Mouse (Mus musculus) limb, embryonic 13.5 days (tissue): Measurements from ENCODE around the gene Erbin. TPM values are rescaled to one million over a fixed set of nuclear protein-coding genes. Genes with fewer than 3 reads are reported as not detected.

Experiments used
- ATAC-seq: fragments of 200-750 bp; cut with Nextera tagmentation; 2 replicates; pipeline ENCODE4 v1.8.0; 2017; ENCODE audit warnings: low read depth, moderate number of reproducible peaks, moderate TSS enrichment; ENCODE audit not compliant: low FRiP score
- H3K27ac ChIP-seq: fragments of 300-500 bp; sonication (generic); 2 replicates; pipeline ENCODE4 v1.5.1; 2015; ENCODE audit warnings: inconsistent platforms, mild to moderate bottlenecking, moderate library complexity
- H3K27me3 ChIP-seq: fragments of 300-500 bp; sonication (generic); 2 replicates; pipeline ENCODE4 v1.6.1; 2015; ENCODE audit warnings: mild to moderate bottlenecking, inconsistent platforms
- H3K36me3 ChIP-seq: fragments of 300-500 bp; sonication (generic); 2 replicates; pipeline ENCODE4 v1.6.1; 2015; ENCODE audit warnings: inconsistent platforms, mild to moderate bottlenecking, moderate library complexity
- H3K4me1 ChIP-seq: fragments of 300-500 bp; sonication (generic); 2 replicates; pipeline ENCODE4 v1.6.1; 2015; ENCODE audit warnings: inconsistent platforms
- H3K4me2 ChIP-seq: fragments of 300-500 bp; sonication (generic); replicated peaks from 2 replicates; pipeline ENCODE4 v1.6.1; 2015; ENCODE audit warnings: inconsistent platforms, mild to moderate bottlenecking, moderate library complexity
- H3K4me3 ChIP-seq: fragments of 300-500 bp; sonication (generic); 2 replicates; pipeline ENCODE4 v1.5.1; 2015; ENCODE audit warnings: moderate library complexity, mild to moderate bottlenecking, inconsistent platforms
- H3K9ac ChIP-seq: fragments of 300-500 bp; sonication (generic); 2 replicates; pipeline ENCODE4 v1.6.1; 2015; ENCODE audit warnings: mild to moderate bottlenecking, inconsistent platforms
- H3K9me3 ChIP-seq: fragments of 300-500 bp; sonication (generic); 2 replicates; pipeline ENCODE4 v1.6.1; 2016; ENCODE audit warnings: inconsistent platforms
- WGBS: fragments of 180-500 bp; shearing (Covaris S2); methylation state at CpG from one replicate; pipeline ENCODE4 v1.1.7; 2015; 5-methylcytosine and 5-hydroxymethylcytosine counted together
- polyA plus RNA-seq: library from polyadenylated mRNA; unstranded; fragments of >200 nt; fragmentation: Nextera tagmentation; extraction: Ambion mirVana; gene quantifications from 2 replicates; pipeline ENCODE4 v1.2.1, GENCODE M21; 2015

Erbin gene
- 21.8 TPM in 2 replicates for polyA plus RNA-seq

DNA sequence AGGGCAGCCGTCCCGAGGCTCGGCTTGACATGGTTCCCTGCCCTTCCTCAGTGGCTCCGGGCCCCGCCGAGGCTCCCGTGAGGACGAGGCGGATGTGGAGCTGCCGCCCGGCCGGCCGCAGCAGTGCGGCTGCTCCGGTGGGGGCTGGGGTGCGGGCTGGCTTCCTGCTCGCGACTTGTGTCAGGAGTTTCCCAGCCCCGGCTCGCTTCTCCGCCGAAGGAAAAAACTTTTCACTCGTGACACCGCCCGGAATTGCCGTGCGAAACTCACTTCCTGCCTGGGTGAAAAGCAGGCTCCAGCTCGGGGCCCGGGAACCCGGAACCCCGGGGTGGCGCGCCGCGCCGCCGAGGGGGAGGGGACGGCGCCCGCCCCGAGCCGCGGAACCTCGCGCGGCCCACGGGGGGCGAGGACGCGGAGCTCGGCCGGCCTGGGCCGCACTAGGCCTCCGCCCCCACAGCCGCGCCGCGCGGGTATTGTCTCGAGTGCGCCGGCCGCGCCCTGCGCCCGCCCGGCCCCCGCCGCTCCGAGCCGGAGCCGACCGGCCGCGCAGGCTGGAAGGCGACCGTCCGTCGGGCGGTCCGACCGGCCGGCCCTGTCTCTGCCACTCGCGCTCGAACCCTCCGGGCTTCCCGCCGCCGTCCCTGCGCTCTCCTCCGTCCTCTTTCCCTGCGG, at the start of gene Erbin:
Gene Erbin, minus strand, starts transcription at position 254 of the 672 bp plus-strand sequence.
- under 1% methylated on average over 45 of the region's 93 CpGs for WGBS
- H3K27ac ChIP-seq: peak within 1 kb of the TSS; percentile 100
- peak within 1 kb of the TSS; percentile 100 for H3K9ac ChIP-seq
- peak; percentile 57 for ATAC-seq
- H3K36me3 ChIP-seq: no peaks in the 10 kb centered on the region
- H3K4me2 ChIP-seq: peak within 1 kb of the TSS; percentile 78
- no peaks in the 10 kb centered on the region for H3K9me3 ChIP-seq
- H3K27me3 ChIP-seq: no peaks in the 10 kb centered on the region
- H3K4me1 ChIP-seq: peaks cover 44% of the 10 kb centered on the region
- H3K4me3 ChIP-seq: peak within 1 kb of the TSS; percentile 91

DNA sequence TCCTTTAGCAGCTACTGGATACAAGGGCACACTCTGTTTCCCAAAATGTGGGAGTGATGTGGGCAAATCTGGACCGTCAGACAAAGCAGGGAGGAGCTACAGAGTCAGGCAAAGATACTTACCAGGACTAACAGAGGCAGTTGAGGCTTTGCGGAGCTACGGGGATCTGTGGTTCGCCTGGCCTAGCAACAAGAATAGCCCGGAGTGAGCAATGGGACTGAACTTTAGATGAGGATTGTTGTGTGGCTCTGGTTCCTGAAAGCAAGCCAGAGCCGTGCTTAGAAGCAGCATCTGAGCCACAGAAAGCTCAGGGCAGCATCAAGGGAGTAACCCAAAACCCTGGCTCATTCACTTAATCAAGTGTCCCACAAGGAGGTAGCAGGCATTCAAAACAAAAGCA, 49.6 kb upstream of the Erbin start:
- WGBS: 60% methylated on average over 6 of the region's 6 CpGs
- H3K4me2 ChIP-seq: no peak overlapping the region
- no peak overlapping the region for H3K4me3 ChIP-seq
- ATAC-seq: peak; percentile 59
- H3K9me3 ChIP-seq: no peaks in the 10 kb centered on the region
- no peaks in the 10 kb centered on the region for H3K27me3 ChIP-seq
- peaks cover 9% of the 10 kb centered on the region; the same call in 1 of the 2 replicates for H3K4me1 ChIP-seq
- H3K36me3 ChIP-seq: no peaks in the 10 kb centered on the region
- H3K27ac ChIP-seq: peak overlapping the region; percentile 11; the same call in 1 of the 2 replicates
- H3K9ac ChIP-seq: no peak overlapping the region

DNA sequence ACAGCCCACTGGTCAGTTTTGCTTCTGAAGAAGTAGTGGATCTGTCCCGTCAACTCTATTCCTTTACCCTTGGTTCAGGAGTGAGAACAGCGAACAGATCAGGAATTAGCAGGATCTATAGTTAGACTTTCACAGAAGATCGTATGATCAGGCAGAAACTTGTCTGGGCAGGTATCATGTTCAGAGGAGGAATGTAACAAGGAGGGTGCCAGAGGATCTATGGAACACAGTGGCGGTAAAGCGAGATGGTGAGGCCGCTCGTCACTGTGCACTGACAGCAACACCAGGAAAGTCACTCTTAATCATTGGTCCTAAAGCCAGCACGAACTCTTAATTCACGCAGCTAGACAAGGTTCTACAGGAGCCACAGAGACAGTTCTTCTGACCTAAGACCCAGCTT, 47.7 kb upstream of the Erbin start:
- Histone ChIP-seq H3K36me3 (no peaks in the 10 kb centered on the region), H3K27me3 (no peaks in the 10 kb centered on the region), H3K4me3 (no peak overlapping the region), H3K9ac (no peak overlapping the region), H3K27ac (no peak overlapping the region), H3K9me3 (no peaks in the 10 kb centered on the region), H3K4me2 (no peak overlapping the region), H3K4me1 (peaks cover 13% of the 10 kb centered on the region; the same call in 1 of the 2 replicates)
- ATAC-seq: no peak
- 82% methylated on average over 9 of the region's 9 CpGs for WGBS

DNA sequence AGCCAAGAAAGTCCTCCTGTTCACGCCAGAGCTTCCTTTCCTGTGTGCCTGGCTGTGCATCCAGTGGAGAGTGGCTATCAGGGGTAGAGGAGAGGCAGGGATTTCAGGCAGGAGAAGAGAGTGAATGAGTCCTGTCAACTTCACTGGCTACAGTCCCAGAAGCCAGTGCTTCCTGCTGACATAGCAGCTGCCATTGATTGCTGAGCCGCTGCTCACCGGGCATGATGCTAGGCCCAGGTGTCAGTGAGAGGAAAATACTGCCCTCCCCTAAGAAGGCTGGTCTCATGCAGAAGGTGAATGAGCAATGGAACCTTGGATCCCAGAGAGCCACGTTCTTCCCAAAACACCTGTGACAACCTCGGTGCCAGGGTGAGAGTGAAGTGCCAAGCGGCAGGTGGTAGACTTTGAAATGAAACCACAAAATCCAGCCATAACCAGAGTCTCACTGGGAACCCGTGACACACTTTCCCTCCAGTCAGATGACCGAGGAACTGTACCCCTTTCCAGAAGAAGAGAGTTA, 46.4 kb upstream of the Erbin start:
- Histone ChIP-seq H3K4me1 (peaks cover 13% of the 10 kb centered on the region; the same call in 1 of the 2 replicates), H3K9me3 (no peaks in the 10 kb centered on the region), H3K27me3 (no peaks in the 10 kb centered on the region), H3K4me3 (no peak overlapping the region), H3K9ac (no peak overlapping the region), H3K4me2 (no peak overlapping the region), H3K27ac (no peak overlapping the region), H3K36me3 (no peaks in the 10 kb centered on the region)
- WGBS: 76% methylated on average over 8 of the region's 8 CpGs
- no peak for ATAC-seq

DNA sequence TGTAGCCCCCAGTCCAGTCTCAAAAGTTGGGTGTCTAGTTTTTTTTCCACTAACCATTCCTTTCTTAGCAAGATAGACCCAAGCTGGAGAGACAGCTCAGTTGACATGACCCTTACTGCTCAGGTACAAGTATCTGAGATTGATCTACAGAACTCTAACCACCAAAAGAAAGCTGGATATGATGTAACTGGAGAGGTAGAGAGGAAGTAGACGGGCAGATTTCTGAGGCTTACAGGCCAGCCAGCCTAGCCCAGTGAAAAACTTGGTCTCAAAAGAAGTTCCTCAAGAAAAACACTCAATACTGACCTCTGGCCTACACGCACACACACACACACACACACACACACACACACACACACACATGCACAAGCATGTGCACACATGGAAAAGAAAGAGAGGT, 44.9 kb upstream of the Erbin start:
- Histone ChIP-seq H3K27ac (no peak overlapping the region), H3K27me3 (no peaks in the 10 kb centered on the region), H3K36me3 (no peaks in the 10 kb centered on the region), H3K4me2 (no peak overlapping the region), H3K4me3 (no peak overlapping the region), H3K9ac (no peak overlapping the region), H3K9me3 (no peaks in the 10 kb centered on the region), H3K4me1 (peaks cover 10% of the 10 kb centered on the region; the same call in 1 of the 2 replicates)
- no peak for ATAC-seq
- WGBS: 92% methylated on average over 2 of the region's 2 CpGs

DNA sequence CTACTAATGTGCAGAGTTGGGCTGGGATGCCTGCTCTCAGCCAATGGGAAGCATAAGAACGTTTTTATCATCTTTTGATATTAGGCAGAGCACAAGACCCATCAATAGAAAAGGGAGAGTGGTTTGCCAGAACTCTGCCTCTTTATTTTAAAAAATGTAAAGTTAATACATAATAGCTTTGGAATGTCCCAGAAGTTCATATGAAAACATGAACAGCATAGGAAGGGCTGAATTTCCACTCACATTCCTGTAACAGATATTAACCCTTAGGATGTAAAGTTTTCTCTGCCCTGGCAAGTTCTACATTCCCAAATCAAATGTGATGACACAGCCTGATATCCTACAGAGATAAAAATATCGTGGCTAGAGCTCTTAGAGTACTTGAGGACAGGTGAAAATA, 42.8 kb upstream of the Erbin start:
- no peaks in the 10 kb centered on the region for H3K36me3 ChIP-seq
- 54% methylated on average over 2 of the region's 2 CpGs for WGBS
- no peak overlapping the region for H3K9ac ChIP-seq
- H3K9me3 ChIP-seq: no peaks in the 10 kb centered on the region
- peaks cover 13% of the 10 kb centered on the region; the same call in 1 of the 2 replicates for H3K4me1 ChIP-seq
- H3K4me2 ChIP-seq: no peak overlapping the region
- H3K27me3 ChIP-seq: no peaks in the 10 kb centered on the region
- no peak overlapping the region for H3K4me3 ChIP-seq
- no peak overlapping the region for H3K27ac ChIP-seq
- no peak for ATAC-seq

DNA sequence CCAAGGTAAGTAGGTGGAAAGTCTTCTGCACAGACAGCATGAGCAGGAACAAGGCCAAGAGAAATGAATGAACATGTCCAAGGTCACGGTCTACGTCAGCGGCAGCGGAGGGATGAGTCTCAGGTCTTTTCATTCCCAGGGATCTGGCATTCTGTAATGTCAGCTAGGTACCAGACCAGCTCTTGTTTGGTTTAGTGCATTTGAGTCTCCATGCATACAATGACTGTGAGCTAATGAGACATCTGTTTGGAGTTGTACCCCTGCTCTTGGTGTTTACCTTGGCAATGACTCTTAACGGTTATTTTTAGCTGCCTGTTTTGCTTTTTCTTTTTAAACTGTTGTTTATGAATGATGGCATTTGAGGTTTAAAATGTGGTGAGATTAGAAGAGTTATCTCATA, 39.5 kb upstream of the Erbin start:
- no peak overlapping the region for H3K4me2 ChIP-seq
- no peak overlapping the region for H3K27ac ChIP-seq
- peaks cover 27% of the 10 kb centered on the region for H3K4me1 ChIP-seq
- no peaks in the 10 kb centered on the region for H3K36me3 ChIP-seq
- no peak for ATAC-seq
- 58% methylated on average over 5 of the region's 5 CpGs for WGBS
- no peak overlapping the region for H3K9ac ChIP-seq
- H3K27me3 ChIP-seq: no peaks in the 10 kb centered on the region
- H3K4me3 ChIP-seq: no peak overlapping the region
- H3K9me3 ChIP-seq: no peaks in the 10 kb centered on the region

DNA sequence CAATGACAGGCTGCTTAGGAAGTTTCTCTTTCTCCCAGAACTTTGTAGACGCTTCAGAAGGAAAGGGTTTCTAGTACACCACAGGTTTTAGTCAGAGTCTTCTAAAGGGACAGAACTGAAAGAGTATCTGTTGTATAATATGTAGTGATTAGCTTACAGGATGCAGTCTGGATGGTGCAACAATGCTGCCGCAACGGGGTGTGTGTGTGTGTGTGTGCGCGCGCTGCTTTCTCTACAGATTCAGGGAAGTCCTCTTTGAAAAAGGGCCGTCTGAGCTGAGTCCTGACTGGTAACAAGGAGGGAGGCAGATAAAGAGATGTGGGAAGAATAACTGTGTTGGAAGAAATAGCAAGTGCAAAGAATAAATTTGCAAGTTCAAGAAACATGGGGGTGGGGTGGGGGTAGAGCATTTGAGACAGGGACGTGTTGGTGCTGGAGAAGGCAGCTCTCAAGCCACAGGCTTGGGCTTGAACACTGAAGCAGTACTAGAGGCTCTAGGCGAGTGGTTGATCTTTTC, 38.4 kb upstream of the Erbin start:
- ATAC-seq: no peak
- no peaks in the 10 kb centered on the region for H3K36me3 ChIP-seq

DNA sequence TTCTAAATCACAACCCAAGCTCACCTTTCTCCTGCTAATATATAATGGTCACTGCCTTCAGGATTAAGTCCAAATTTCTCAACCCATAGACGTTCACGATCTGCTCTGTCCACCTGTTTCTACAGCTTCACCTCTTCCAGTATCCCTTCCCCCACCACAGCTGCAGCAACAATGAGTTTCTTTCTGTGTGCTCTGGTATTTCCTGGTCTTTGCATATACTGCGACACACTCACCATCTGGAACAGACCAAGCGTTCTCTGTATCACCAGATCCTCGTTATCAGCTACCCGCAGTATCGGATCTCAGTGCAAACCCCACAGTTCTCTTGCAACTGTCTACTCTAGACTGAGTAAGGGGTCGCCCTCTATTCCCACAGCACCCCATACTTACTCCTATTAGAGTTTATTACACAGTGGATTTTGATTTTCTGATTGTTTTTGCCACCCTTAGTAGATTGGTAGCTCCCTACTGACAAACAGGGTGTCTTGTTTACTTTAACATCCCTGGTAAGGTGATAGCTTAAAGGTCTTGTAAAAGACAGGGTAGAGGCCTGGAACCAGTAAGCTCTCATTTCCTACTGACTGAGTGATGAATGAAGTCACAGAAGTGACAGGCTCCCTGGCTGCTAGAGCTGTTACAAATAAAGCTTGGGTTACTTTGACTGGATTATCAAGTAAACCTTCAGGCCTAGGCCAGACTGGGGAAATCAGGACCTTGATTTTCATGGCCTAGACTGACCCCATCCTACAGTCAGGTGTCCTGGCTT, 37.0 kb upstream of the Erbin start:
- peak overlapping the region; percentile 33; the same call in 1 of the 2 replicates for H3K27ac ChIP-seq
- no peak overlapping the region; the same call in 1 of the 2 replicates for H3K4me2 ChIP-seq
- H3K4me3 ChIP-seq: no peak overlapping the region
- H3K36me3 ChIP-seq: no peaks in the 10 kb centered on the region
- WGBS: 27% methylated on average over 8 of the region's 8 CpGs
- H3K27me3 ChIP-seq: no peaks in the 10 kb centered on the region
- H3K9ac ChIP-seq: no peak overlapping the region
- peak; percentile 66; the same call in 1 of the 2 replicates for ATAC-seq
- peaks cover 23% of the 10 kb centered on the region for H3K4me1 ChIP-seq
- no peaks in the 10 kb centered on the region for H3K9me3 ChIP-seq

More for the DNA sequence above, 38.4 kb upstream of the Erbin start:
- no peaks in the 10 kb centered on the region for H3K9me3 ChIP-seq
- peaks cover 27% of the 10 kb centered on the region for H3K4me1 ChIP-seq
- WGBS: 75% methylated on average over 9 of the region's 9 CpGs
- H3K27ac ChIP-seq: no peak overlapping the region
- no peaks in the 10 kb centered on the region for H3K27me3 ChIP-seq
- H3K9ac ChIP-seq: no peak overlapping the region
- no peak overlapping the region for H3K4me2 ChIP-seq
- H3K4me3 ChIP-seq: no peak overlapping the region

DNA sequence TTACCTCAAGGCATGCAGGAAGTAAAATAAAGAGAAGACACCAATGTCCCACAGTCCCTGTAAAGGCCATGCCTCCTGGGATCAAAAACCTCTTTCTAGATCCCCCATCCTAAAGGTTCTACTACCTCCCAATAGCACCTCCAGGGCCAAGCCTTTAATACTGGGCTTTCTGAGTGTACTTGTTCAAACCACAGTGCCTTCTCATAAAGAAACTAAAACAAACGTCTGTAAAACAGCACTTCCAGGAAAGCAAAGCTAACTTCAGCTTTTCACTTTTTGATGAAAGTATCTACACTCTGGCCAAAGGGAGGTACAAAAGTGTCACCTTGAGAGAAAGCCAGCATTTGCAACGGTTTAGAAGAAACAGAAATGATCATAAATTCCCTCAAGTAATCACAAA, 35.3 kb upstream of the Erbin start:
- 49% methylated on average over 2 of the region's 2 CpGs for WGBS

DNA sequence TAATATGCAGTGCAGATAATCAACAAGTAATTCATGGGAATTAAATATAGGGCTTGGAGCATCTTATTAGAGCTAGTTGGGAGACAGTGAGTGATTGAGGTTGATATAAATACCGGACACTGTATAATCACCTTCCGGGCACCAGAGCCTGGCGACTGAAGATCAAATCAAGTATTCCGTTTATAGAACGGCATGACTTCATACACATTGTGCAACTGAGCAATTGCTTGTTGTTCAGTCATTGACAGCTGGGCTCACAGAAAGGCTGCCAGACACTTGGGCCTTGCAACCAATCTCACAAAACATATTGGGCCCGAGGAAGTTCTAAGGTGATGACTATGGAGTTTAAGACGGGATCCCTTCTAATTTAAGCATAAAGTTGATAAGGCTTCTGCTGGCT, 31.1 kb upstream of the Erbin start:
- H3K27me3 ChIP-seq: no peaks in the 10 kb centered on the region
- H3K9me3 ChIP-seq: no peaks in the 10 kb centered on the region
- H3K36me3 ChIP-seq: no peaks in the 10 kb centered on the region
- H3K9ac ChIP-seq: no peak overlapping the region
- H3K4me3 ChIP-seq: no peak overlapping the region
- H3K27ac ChIP-seq: no peak overlapping the region
- H3K4me2 ChIP-seq: no peak overlapping the region
- no peak for ATAC-seq
- 96% methylated on average over 7 of the region's 7 CpGs for WGBS
- no peaks in the 10 kb centered on the region for H3K4me1 ChIP-seq

More for the DNA sequence above, 35.3 kb upstream of the Erbin start:
- Histone ChIP-seq H3K9me3 (no peaks in the 10 kb centered on the region), H3K36me3 (no peaks in the 10 kb centered on the region), H3K9ac (no peak overlapping the region), H3K27ac (no peak overlapping the region), H3K27me3 (no peaks in the 10 kb centered on the region), H3K4me1 (peaks cover 23% of the 10 kb centered on the region), H3K4me3 (no peak overlapping the region), H3K4me2 (no peak overlapping the region)
- no peak for ATAC-seq

DNA sequence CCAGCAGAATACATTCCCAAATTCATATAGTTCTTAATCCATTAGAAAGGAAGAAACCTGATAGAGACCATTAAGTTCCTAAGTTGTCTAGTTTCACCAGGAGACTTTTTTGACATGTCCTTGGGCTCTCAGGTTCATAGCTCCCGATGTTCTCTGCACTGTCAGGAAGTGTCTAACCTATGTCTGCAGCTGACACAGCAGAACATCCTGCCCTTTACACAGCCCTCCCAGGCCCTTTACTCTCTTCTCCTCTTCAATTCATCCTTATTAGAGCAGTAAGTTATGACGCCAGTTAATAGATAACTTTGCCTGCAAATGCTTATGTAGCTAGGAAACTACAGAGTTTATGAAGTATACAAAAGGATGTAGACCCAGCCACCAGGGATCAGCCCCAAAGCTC, 20.5 kb upstream of the Erbin start:
- Histone ChIP-seq H3K9me3 (no peaks in the 10 kb centered on the region), H3K4me1 (no peaks in the 10 kb centered on the region), H3K4me2 (no peak overlapping the region), H3K9ac (no peak overlapping the region), H3K27ac (no peak overlapping the region), H3K4me3 (no peak overlapping the region), H3K27me3 (no peaks in the 10 kb centered on the region), H3K36me3 (no peaks in the 10 kb centered on the region)
- no peak for ATAC-seq
- 77% methylated on average over 2 of the region's 2 CpGs for WGBS
